Mouse (Mus musculus): ENCODE measurements at regions not wholly inside any gene's neighbourhood (a gene's known extent, or its start where the extent isn't known, plus 50 kb on each side); places are given as distances from the start of the nearest gene placed in this dataset.

DNA sequence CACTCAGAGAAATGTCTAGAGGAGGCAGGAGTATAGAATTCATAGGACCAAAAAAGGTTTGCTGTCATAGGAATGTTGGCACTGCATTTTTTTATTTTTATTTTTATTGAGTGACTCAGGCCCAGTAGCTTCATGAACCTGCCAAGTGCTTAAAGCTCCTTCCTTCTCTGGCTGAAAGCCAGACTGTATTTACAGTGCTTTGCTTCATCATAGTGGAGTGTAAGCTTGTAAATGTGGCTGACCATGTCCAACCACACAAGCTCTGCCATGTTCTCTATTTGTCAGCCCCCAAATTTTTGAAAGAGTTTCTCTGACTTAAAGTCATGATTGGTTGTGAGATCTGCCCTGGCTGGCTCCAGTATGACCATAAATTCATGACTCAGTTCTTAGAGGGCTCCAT lies 221.0 kb downstream of the Kif20b start:
- TF ChIP-seq RAD21 (IDR thresholded peaks at IDR 0.05; ENCODE audit: low read depth, low read length) (no peak), CTCF (IDR thresholded peaks at IDR 0.05 in 2 of 3, conservative IDR thresholded peaks at IDR 0.05 in 1 of 3; ENCODE audit: control insufficient read depth in 1 of 3, insufficient read depth in 1 of 3, low read depth in 2 of 3, low read length in 3 of 3, poor library complexity in 1 of 3, severe bottlenecking in 1 of 3) (no peak), UBTF (IDR thresholded peaks at IDR 0.05; ENCODE audit: borderline replicate concordance, insufficient read depth, low read depth, low read length) (no peak), HCFC1 (IDR thresholded peaks at IDR 0.05; ENCODE audit: low read depth, low read length) (no peak), MAFK (IDR thresholded peaks at IDR 0.05; ENCODE audit: borderline replicate concordance, low read depth, low read length) (no peak), KAT2A (conservative IDR thresholded peaks at IDR 0.05; ENCODE audit: low read depth, low read length) (no peak), GABPA (IDR thresholded peaks at IDR 0.05; ENCODE audit: low read depth, low read length) (no peak)
